Mouse (Mus musculus) bone marrow, adult 2 months (tissue): Measurements from ENCODE around the gene Smpd4.

Experiments used
- CTCF ChIP-seq: fragments of 200-500 bp; IDR thresholded peaks from 2 replicates; pipeline ENCODE4 v1.5.1; 2011; ENCODE audit warnings: low read length, control low read depth; ENCODE audit not compliant: control insufficient read depth, insufficient read depth
- POLR2A ChIP-seq: fragments of 200-500 bp; IDR thresholded peaks from 2 replicates; pipeline ENCODE4 v1.6.1; 2011; ENCODE audit warnings: low read depth, mild to moderate bottlenecking, control low read depth, low read length, borderline replicate concordance; ENCODE audit not compliant: control insufficient read depth

DNA sequence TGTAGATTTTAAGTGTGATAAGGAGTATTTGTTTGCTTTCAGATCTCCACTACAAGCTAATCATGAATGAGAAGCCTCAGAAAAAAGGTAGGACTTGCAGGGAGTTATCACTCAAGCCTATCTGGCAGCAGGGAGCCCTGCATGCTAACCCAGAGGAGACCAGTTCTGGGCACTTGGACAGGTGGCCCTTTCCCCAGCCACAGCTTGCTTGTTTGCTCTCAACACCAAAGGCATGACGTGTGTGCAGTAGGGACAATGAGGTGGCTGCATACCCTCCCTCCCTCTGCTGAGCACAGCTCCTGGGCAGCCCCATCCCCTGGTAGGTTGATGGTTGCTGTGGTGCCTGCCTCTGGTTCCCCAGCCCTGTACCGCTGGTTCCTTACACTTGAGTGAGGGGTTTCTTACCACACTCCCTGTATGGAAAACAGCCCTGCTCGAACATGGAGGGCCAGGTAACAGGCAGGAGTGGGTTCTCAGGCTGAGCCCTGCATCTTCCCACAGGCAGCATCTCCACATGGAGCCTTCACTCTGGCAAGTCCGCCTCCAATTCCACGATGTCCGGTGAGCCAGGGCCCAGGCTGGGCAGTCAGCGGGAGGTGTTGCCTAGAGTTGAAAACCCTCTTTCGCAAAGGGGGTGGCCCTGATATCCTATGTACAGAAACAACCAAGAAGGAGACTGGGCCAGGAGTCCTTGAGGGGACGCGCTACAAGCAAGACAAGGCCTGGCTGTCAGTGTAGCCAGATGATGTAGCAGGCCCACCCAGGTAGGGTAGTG lies 28.6 kb downstream of the Smpd4 start:
- TF ChIP-seq CTCF (no peak), POLR2A (no peak)
